Mouse (Mus musculus) mesoderm, embryonic 11.5 days (tissue): ENCODE results near the gene Hist1h3f.
"Not testable (repeated sequence)": the region's sequence is repeated elsewhere in the genome, so short reads cannot be mapped to it uniquely, and the experiment has no call there.

ENCODE experiments used
- DNase-seq: peaks from one replicate; pipeline ENCODE4 v3.0.0-alpha.2; 2012; ENCODE audit warnings: low read depth, low spot score

Gene Hist1h3f

GRCm38 (mm10) chr13:23561531-23561882 is 17.7 kb downstream of the Hist1h3f start:
- not testable (repeated sequence) for DNase-seq

- DNase-seq = peak; percentile 98
Measured at GRCm38 (mm10) chr13:23561883-23562659, 18.2 kb downstream of the Hist1h3f start, which contains the start of gene Hist1h3e. Hist1h3e (minus strand) TSS chr13:23562369.

- peak; percentile 82 for DNase-seq
Measured at GRCm38 (mm10) chr13:23562699-23563462, 19.0 kb downstream of the Hist1h3f start.

- DNase-seq = no peak
Measured at GRCm38 (mm10) chr13:23564482-23564881, 20.6 kb downstream of the Hist1h3f start.

GRCm38 (mm10) chr13:23570261-23571021 is 26.6 kb downstream of the Hist1h3f start:
- DNase-seq = not testable (repeated sequence)

- peak; percentile 90 for DNase-seq
Measured at GRCm38 (mm10) chr13:23571022-23571503, 27.2 kb downstream of the Hist1h3f start, which contains the start of the genes Hist1h2ae and Hist1h2bg. Hist1h2ae (minus strand) TSS chr13:23571220. Hist1h2bg (plus strand) TSS chr13:23571396.

GRCm38 (mm10) chr13:23571504-23572217 is 27.8 kb downstream of the Hist1h3f start:
- DNase-seq = not testable (repeated sequence)

GRCm38 (mm10) chr13:23572218-23573033 is 28.6 kb downstream of the Hist1h3f start:
- DNase-seq = no peak

GRCm38 (mm10) chr13:23573034-23573897 is 29.4 kb downstream of the Hist1h3f start:
- DNase-seq = not testable (repeated sequence)

GRCm38 (mm10) chr13:23573898-23574524 is 30.2 kb downstream of the Hist1h3f start, which contains the start of the genes Hist1h2bf and Hist1h2ad:
Hist1h2bf (minus strand) TSS chr13:23574196.
Hist1h2ad (plus strand) TSS chr13:23574381.
- peak; percentile 97 for DNase-seq

GRCm38 (mm10) chr13:23574546-23575170 is 30.8 kb downstream of the Hist1h3f start:
- not testable (repeated sequence) for DNase-seq

GRCm38 (mm10) chr13:23575271-23575851 is 31.5 kb downstream of the Hist1h3f start, which contains the start of gene Hist1h3d:
Hist1h3d (plus strand) TSS chr13:23575763.
- DNase-seq = peak; percentile 87

- not testable (repeated sequence) for DNase-seq
Measured at GRCm38 (mm10) chr13:23575864-23576313, 32.0 kb downstream of the Hist1h3f start.

GRCm38 (mm10) chr13:23576351-23576881 is 32.6 kb downstream of the Hist1h3f start:
- no peak for DNase-seq

- no peak for DNase-seq
Measured at GRCm38 (mm10) chr13:23576906-23577639, 33.2 kb downstream of the Hist1h3f start.

GRCm38 (mm10) chr13:23577835-23578234 is 34.0 kb downstream of the Hist1h3f start:
- DNase-seq = no peak
